Comparison of ENCODE assay signal across 10 mouse cellular contexts in the genomic region with DNA sequence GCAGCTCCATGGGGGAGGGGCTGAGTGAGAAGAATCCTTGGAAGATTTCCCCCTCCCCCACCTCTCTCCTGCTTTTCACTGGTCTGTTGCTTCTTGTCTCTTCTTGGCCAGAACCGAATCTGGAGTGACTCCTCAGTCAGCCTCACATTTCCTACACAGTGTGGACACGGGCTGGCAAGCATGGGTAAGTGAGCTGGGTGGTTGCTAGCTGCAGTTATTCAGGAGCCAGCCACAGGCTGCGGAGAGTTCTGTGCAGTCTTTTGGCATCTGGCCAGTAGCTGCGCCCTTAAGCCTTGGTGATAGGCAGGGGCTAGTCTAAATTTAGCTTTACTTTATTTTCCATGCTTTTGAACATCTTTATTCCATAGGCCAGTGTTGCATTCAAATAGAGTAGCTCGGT. TPM values are rescaled to one million over a fixed set of nuclear protein-coding genes. Genes with fewer than 3 reads are reported as not detected.
DNase-seq lines count a peak whose midpoint lies in the region; ATAC-seq and TF ChIP-seq lines count a peak whose summit lies in the region.
"Had no signal": no experiment of that assay in that cellular context is flagged by ENCODE, and none has a peak within 500 bp of the region (broad histone marks: within the 10 kb centered on the region; RNA-seq: fewer than 3 reads in every experiment).

No protein-coding gene starts in this region.

- H3K4me1 ChIP-seq in lung, postnatal 0 days (ENCODE audit: insufficient read depth, low read depth, low read length): no peaks in the 10 kb centered on the region
- H3K4me1 ChIP-seq in forebrain, embryonic 16.5 days (replicated peaks; ENCODE audit: control insufficient read depth, insufficient read depth, low read length): peaks cover 9% of the 10 kb centered on the region
- H3K4me1 ChIP-seq: megakaryocyte, embryonic 14.5 days had no signal

- no peaks in the 10 kb centered on the region for H3K27me3 ChIP-seq in lung, postnatal 0 days (replicated peaks; ENCODE audit: insufficient read depth, low read length)
- no peaks in the 10 kb centered on the region for H3K27me3 ChIP-seq in forebrain, embryonic 16.5 days (replicated peaks; ENCODE audit: control insufficient read depth, insufficient read depth, low read length)
- H3K27me3 ChIP-seq: megakaryocyte, embryonic 14.5 days had no signal

- no peak for TF ChIP-seq EP300 in lung, postnatal 0 days (IDR thresholded peaks at IDR 0.05)

- H3K36me3 ChIP-seq in lung, postnatal 0 days (ENCODE audit: insufficient read depth, low read length): no peaks in the 10 kb centered on the region
- H3K36me3 ChIP-seq in forebrain, embryonic 16.5 days (ENCODE audit: control insufficient read depth, insufficient read depth): no peaks in the 10 kb centered on the region

- no peak for TF ChIP-seq CTCF in lung, postnatal 0 days (IDR thresholded peaks at IDR 0.05)

- peak; percentile 62; the same call in 1 of the 2 replicates for ATAC-seq in frontal cortex, adult (ENCODE audit: low TSS enrichment)
- ATAC-seq in lung, postnatal 0 days: no peak
- ATAC-seq in forebrain, embryonic 16.5 days: peak; percentile 84

- WGBS in lung, postnatal 0 days: 24% methylated on average over 5 of the region's 5 CpGs
- WGBS in forebrain, embryonic 16.5 days: 24% methylated on average over 5 of the region's 5 CpGs

- no peak overlapping the region for H3K4me3 ChIP-seq in lung, postnatal 0 days (ENCODE audit: low read depth, low read length)
- no peak overlapping the region for H3K4me3 ChIP-seq in forebrain, embryonic 16.5 days (replicated peaks; ENCODE audit: low read length)
- H3K4me3 ChIP-seq: megakaryocyte, embryonic 14.5 days had no signal

- no peaks in the 10 kb centered on the region for H3K9me3 ChIP-seq in lung, postnatal 0 days (ENCODE audit: low read length)
- H3K9me3 ChIP-seq in forebrain, embryonic 16.5 days (ENCODE audit: control insufficient read depth, low read length): no peaks in the 10 kb centered on the region

- no peak overlapping the region for H3K4me2 ChIP-seq in lung, postnatal 0 days (replicated peaks; ENCODE audit: low read depth, low read length)
- H3K4me2 ChIP-seq in forebrain, embryonic 16.5 days (ENCODE audit: low read length): peak overlapping the region; percentile 2; the same call in 1 of the 2 replicates

- no peak overlapping the region for H3K27ac ChIP-seq in lung, postnatal 0 days (ENCODE audit: low read length)
- no peak overlapping the region for H3K27ac ChIP-seq in forebrain, embryonic 16.5 days (ENCODE audit: low read length)

- DNase-seq in frontal cortex, postnatal 14 days (ENCODE audit: low spot score in 2 of 2): no peak
- peak; percentile 11 for DNase-seq in lung, postnatal 0 days (ENCODE audit: low spot score)
- no peak for DNase-seq in lung, adult 18-20 months
- peak; percentile 34 for DNase-seq in lung, postnatal 14 days
- DNase-seq in urinary bladder, adult 2 months (ENCODE audit: low spot score): no peak
- no peak for DNase-seq in gastrocnemius, postnatal 4 days (ENCODE audit: low spot score in 2 of 2)
- DNase-seq: layer of hippocampus, adult 9-11 months had no signal

- H3K9ac ChIP-seq in lung, postnatal 0 days (replicated peaks; ENCODE audit: low read depth): no peak overlapping the region
- H3K9ac ChIP-seq in forebrain, embryonic 16.5 days (replicated peaks; ENCODE audit: low read depth, low read length): no peak overlapping the region

RNA-seq across cellular contexts. Expression of a gene that starts 18.2 kb away (rescaled TPM):
- polyA plus RNA-seq in lung, postnatal 0 days (2015; fragmentation: Nextera tagmentation; extraction: Ambion mirVana): 14.0 and 14.3 TPM in 2 replicates
- 5.1 and 6.8 TPM in 2 replicates for polyA plus RNA-seq in forebrain, embryonic 16.5 days (2015; fragmentation: Nextera tagmentation; extraction: Ambion mirVana)
- 17.1 and 18.3 TPM in 2 replicates for polyA plus RNA-seq in urinary bladder, adult 2 months (2012; rRNA removed)
- 10 to 100 TPM; 33.1 to 41.7 TPM for total RNA-seq in gastrocnemius, postnatal 4 days (2021)

RNA-seq across cellular contexts. Expression of a gene that starts 31.5 kb away (rescaled TPM):
- polyA plus RNA-seq in lung, postnatal 0 days (2015; fragmentation: Nextera tagmentation; extraction: Ambion mirVana): not detected in 2 replicates
- polyA plus RNA-seq in forebrain, embryonic 16.5 days (2015; fragmentation: Nextera tagmentation; extraction: Ambion mirVana): not detected in 2 replicates
- 0.19 and 0.22 TPM in 2 replicates for polyA plus RNA-seq in urinary bladder, adult 2 months (2012; rRNA removed)
- not detected for total RNA-seq in gastrocnemius, postnatal 4 days (2021)

Comparison
In these comparisons a context has a peak if more than half of its experiments do, and no peak if none do; other contexts are left out.
1. DNase-seq: peak in lung, postnatal 0 days (single experiment) and lung, postnatal 14 days (single experiment); none in frontal cortex, postnatal 14 days (0 of 2), lung, adult 18-20 months (0 of 2), urinary bladder, adult 2 months (single experiment) and gastrocnemius, postnatal 4 days (0 of 2).